Mouse (Mus musculus): ENCODE data around the gene Dpf2.

Dpf2 gene

DNA sequence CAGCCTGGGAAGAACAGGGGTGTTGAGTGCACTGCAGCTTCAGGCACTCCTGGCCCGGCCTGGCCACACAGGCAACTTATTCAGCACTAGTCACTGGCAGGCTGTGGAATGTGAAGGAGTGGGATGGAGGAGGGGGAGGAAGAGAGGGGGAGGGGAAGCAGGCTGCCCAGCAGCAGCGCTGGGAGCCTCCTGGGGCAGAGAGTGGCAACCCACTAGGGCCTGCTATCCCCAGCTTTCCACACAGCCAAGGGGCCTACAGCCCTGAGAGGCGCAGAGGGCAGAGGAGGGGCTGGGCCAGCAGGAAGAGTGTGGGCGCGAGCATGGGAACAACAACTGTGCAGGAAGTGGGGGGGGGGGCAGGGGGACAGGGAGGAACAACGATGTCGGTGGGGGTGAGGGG is 41.5 kb downstream of the Dpf2 start:
- in situ Hi-C loops (cut with MboI, MseI) = no loop called here

GRCm38 (mm10) chr19:5868096-5868495 is 44.7 kb downstream of the Dpf2 start:
- in situ Hi-C loops (cut with MboI, MseI) = loop anchor here (10.0 kb wide), 1 partner anchor 1843 kb away; no protein-coding TSS in a partner anchor

DNA sequence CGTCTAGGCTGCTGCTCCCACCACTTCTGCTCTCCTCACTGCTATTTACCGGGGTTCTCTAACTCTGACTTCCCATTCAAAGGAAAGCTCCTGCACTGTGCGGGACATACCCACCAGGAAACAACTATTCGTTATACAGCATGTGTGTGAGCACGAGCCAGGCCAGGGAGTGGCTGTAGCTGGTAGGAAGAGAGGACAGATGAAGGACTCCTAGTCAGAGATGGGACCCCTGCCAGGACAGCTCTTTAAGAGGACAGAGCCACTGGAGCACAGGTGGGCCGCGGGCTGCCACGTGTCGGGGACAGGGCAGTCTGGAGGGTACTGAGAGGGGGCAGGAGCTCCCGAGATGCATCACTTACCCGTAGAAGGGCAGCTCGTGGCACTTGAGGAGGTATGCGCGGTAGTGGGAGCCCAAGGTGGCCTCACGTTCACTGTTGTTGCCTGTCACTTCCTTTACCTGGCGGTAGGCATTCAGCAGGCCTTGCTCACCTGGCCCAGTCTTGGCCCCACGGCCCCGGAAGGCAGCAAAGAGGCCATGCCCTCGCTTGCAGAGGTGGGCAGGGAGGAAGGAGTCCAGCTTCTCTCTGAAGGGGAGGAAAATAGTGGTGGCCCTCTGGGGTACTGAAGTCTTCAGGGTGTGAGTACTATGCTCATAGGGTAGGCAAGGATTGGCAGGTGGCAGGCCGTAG is 48.0 kb downstream of the Dpf2 start:
- in situ Hi-C loops (cut with MboI, MseI) = loop anchor here (10.0 kb wide), 1 partner anchor 1840 kb away; no protein-coding TSS in a partner anchor

- in situ Hi-C loops (cut with MboI, MseI) = loop anchor here (10.0 kb wide), 1 partner anchor 1839 kb away; no protein-coding TSS in a partner anchor
These were observed 49.0 kb downstream of the Dpf2 start for GRCm38 (mm10) chr19:5863776-5864175.

DNA sequence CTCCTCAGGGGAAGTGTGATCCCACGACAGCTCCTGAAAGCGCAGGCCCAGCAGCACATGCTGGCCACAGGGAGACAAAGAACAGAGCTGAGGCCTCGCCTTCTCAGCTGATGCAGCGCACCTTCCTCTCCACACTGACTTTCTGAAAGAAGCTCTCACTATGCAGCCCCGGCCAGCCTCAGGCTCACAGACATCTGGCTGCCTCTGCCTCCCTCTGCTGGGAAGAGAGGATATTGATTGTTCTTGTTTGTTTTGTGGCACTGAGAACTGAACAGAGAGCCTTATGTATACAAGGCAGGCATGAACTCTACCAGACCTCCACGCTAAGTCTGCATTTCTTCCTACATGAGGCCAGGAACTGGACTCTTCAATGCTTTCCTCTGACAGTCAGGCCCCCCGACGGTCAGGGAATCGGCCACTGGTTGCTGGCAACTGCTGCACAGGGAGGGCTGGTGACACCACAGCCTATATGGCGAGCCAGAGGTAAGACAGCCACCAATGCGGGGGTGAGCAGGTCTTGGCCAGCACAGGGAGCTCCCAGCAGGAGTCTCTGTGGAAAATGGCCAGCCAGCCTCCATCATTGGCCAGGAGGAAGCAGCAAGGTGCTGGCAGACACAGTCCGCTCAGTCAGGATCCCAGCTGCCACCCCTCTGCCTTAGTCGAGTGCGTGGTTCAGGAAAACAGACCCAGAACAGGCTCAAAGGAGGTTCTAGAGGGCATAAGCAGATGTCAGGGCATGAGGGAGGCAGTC is 50.3 kb downstream of the Dpf2 start:
- in situ Hi-C loops (cut with MboI, MseI) = loop anchor here (10.0 kb wide), 1 partner anchor 1838 kb away; no protein-coding TSS in a partner anchor

DNA sequence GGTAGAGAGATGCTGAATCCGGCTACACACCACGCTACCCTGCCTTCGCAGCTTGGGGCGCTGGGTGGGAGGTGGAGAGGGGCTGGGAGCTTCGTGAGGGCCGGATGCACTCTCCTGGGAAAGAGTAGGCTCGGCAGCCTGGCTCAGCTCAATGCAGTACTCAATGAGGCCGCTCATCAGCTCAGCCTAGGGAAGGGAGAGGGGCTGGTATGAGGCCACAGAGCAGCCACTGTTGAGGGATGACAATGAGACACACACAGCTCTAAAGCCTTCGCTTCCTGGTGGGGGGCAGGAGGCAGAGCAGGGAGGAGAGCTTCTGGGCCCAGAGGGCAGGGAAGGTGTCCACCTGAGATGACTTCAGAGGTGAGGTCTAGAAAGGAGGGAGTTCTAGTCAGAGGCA is 56.2 kb downstream of the Dpf2 start:
- in situ Hi-C loops (cut with MboI, MseI) = no loop called here

DNA sequence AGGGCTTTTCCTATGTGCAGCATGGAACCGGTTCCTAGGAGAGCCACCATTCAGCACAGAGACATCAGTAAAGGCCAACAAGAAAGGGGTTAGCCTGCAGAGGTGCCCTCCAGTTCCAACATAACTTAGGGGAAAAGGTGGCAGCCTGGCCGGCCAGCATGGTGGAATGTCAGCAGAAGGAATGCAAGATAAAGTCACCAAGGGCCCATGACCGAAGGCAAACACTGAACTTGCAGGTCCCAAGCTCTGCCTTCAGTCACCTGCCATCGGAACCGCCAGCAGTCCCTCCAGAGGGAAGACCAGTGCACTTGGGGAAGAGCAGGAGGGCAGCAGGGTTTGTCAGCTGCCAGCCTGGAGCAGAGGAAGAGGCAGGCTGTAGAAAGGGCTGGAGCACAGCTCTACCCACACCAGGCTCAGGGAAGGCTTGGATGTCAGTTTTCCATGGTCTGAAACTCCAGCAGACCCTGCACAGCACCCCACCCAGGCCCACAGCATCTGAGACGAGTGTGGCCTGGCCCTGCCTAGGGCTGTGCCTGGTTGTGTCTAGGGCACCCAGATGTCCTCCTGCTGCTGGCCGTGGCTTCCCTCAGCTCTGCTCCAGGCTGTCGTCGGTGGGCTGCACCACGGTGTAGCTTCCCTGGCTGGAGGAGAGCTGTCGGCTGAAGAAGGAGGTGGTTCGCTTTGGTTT is 60.6 kb downstream of the Dpf2 start:
- in situ Hi-C loops (cut with MboI, MseI) = loop anchor here (5.0 kb wide), 1 partner anchor 60 kb away; no protein-coding TSS in a partner anchor

DNA sequence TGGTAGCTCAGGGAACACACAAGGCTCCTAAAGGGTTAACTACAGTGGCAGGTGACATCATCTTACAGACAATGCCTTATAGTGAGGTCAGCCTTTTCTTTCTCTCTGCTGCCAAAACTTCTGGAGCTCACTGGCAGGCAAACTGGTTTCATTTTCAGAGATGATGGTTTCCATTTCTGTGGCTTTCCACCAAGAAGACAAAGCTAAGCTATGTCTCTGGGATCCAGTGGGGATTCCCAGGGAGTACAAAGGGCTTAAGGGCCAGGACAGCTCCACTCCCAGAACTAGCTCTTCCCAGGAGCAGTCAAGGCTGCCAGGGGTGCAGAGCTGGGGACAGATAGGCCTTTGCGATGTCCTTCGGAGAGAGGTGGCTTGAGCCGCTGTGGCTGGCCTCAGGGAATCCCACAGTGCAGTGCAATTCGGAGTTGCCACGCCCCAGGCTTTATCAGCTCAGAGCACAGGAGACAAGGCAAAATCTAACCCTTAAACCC is 61.3 kb downstream of the Dpf2 start:
- in situ Hi-C loops (cut with MboI, MseI) = loop anchor here (5.0 kb wide), 1 partner anchor 59 kb away; no protein-coding TSS in a partner anchor

DNA sequence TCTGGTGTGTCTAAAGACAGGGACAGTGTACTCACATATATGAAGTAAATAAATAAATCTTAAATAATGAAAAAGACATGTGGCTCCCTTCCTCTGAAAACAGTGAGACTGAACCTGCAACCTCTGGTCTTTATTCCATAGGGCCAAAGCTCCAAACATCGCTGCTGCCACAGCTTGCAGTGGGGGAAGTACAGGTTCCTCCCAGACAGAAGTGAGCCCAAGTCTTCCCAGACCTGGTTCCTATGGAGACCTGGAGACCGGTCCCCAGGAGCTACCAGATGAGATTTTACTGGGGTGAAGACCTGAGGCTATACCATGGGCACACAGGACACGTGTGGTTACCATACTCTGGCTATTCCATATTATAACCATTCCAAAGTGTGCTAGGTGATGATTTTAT is 62.0 kb downstream of the Dpf2 start:
- in situ Hi-C loops (cut with MboI, MseI) = loop anchor here (5.0 kb wide), 1 partner anchor 59 kb away; no protein-coding TSS in a partner anchor

DNA sequence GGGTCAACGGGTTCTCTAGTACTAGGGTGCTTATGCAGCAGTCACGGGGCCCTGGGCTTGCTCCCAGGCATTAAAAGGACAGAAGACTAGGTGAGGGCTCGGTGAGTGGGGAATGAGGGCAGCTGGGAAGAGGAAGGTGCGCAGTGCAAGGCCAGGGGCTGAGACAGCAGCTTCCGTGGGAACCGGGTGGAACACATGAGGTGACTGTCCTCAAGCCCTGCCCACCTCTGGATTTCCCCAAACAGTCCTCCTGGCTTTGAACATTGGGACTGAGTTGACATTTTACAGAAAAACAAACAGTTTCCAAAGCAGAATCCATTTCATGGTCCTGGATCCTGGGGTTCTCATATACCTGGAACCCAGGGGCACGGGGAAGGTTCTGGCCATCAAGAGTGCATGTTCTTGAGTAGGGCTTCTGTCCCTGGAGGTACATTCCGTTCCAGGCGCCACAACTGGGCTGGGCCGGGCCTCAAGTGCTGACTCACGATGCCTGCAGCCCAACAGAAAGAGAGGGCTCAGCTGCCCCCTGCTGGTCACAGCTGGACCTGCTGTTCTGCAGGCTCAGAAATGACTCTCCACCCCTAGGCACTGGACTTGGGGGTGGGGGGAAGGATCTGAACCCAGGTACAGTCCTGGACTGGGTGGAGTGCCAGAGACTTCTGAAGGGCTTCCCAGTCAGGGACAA is 62.8 kb downstream of the Dpf2 start:
- in situ Hi-C loops (cut with MboI, MseI) = loop anchor here (5.0 kb wide), 1 partner anchor 58 kb away; no protein-coding TSS in a partner anchor

- in situ Hi-C loops (cut with MboI, MseI) = no loop called here
These were observed 63.8 kb downstream of the Dpf2 start for GRCm38 (mm10) chr19:5848826-5849672.

DNA sequence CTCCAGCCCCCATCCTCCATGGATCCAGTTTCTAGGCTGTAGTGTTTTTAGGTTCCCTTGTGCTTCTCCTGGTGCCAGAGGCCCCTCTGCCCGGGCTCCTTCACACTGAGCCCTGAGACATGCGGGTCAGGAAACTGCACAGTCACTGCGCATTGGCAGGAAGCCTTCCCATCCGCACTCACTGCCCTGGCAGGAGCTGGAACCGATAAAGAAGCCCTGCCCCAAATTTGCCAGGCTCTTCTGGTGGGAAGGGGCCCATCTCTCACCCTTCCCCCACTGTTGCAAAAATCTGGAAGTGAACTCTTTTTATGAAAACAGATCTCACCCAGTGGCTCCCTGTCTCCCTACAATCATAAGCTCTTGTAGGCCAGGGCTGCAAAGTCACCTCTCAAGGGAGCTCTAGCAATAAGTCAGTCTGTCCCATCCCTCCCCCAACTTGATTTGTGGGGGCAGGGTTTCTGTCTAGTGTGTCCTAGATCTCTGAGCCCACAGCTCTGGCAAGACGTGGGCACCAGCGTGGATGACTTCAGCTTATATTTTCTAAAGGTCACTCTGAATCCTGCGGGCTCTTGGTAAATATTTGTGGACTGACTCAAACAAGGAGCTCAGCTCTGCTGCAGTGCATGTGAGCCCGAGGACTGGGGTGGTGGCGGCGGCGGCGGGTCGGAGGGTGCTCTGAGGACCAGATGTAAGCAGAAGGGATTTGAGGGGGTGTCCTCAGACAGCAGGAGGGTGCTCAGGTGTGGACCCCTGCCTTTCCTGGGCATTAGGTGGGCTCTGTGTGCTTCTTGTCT is 64.6 kb downstream of the Dpf2 start:
- in situ Hi-C loops (cut with MboI, MseI) = no loop called here

GRCm38 (mm10) chr19:5847306-5847796 is 65.5 kb downstream of the Dpf2 start:
- in situ Hi-C loops (cut with MboI, MseI) = no loop called here

- in situ Hi-C loops (cut with MboI, MseI) = no loop called here
These were observed 66.1 kb downstream of the Dpf2 start for GRCm38 (mm10) chr19:5846557-5847305.

All from T-helper 2 cell (primary cell).